Comparison of ENCODE assay signal across 19 mouse cellular contexts in genomic region chr1:82656452-82656851, GRCm38 (mm10).
"Had no signal": no experiment of that assay in that cellular context is flagged by ENCODE, and none has a peak within 500 bp of the region (broad histone marks: within the 10 kb centered on the region; RNA-seq: fewer than 3 reads in every experiment).

No protein-coding gene starts in this region.

- H3K4me1 ChIP-seq: midbrain, embryonic 12.5 days had no signal

- DNase-seq: lung, adult 18-20 months; lung, embryonic 14.5 days; lung, postnatal 10 days; lung, postnatal 4 days; midbrain, embryonic 14.5 days; retina, postnatal 1 day; right cerebral cortex, adult 18-20 months; right cerebral cortex, postnatal 25 days; right cerebral cortex, postnatal 4 days; spleen, adult 18-20 months; thymus, adult 18-20 months; thymus, postnatal 14 days; thymus, postnatal 4 days had no signal

- H3K36me3 ChIP-seq: midbrain, embryonic 10.5 days; midbrain, embryonic 12.5 days had no signal

- ATAC-seq: midbrain, embryonic 16.5 days had no signal

- H3K9ac ChIP-seq: liver, embryonic 14.5 days; lung, embryonic 14.5 days; midbrain, embryonic 12.5 days had no signal

- H3K4me2 ChIP-seq: liver, embryonic 11.5 days; lung, embryonic 14.5 days; midbrain, embryonic 12.5 days had no signal

- H3K9me3 ChIP-seq: midbrain, embryonic 10.5 days; midbrain, embryonic 12.5 days had no signal

- H3K4me3 ChIP-seq: midbrain, embryonic 10.5 days; midbrain, embryonic 12.5 days; myocyte had no signal

- H3K27me3 ChIP-seq: midbrain, embryonic 12.5 days had no signal

- H3K27ac ChIP-seq: liver, embryonic 14.5 days; midbrain, embryonic 10.5 days; midbrain, embryonic 12.5 days had no signal
